ENCODE assay signal across 7 mouse cellular contexts in genomic region chr2:90745740-90746537, GRCm38 (mm10). TPM values are rescaled to one million over a fixed set of nuclear protein-coding genes. Genes with fewer than 3 reads are reported as not detected.
DNase-seq lines count a peak whose midpoint lies in the region; ATAC-seq and TF ChIP-seq lines count a peak whose summit lies in the region.

No protein-coding gene starts in this region.

- peak overlapping the region; percentile 66 for H3K4me2 ChIP-seq in embryonic facial prominence, embryonic 12.5 days (replicated peaks)
- H3K4me2 ChIP-seq in hindbrain, embryonic 14.5 days (replicated peaks) = peak overlapping the region; percentile 90

- peaks cover 52% of the 10 kb centered on the region for H3K79me2 ChIP-seq in macrophage (ENCODE audit: inconsistent target)

- H3K4me1 ChIP-seq in lung, adult 2 months (ENCODE audit: control insufficient read depth, insufficient read depth, low read length) = peaks cover 12% of the 10 kb centered on the region
- H3K4me1 ChIP-seq in embryonic facial prominence, embryonic 12.5 days = peaks cover 18% of the 10 kb centered on the region
- H3K4me1 ChIP-seq in hindbrain, embryonic 14.5 days (replicated peaks; ENCODE audit: control insufficient read depth, insufficient read depth, low read length) = peaks cover 16% of the 10 kb centered on the region

- no peak for TF ChIP-seq CTCF in lung, adult 2 months (IDR thresholded peaks at IDR 0.05; ENCODE audit: insufficient read depth, low read length)

- H3K36me3 ChIP-seq in embryonic facial prominence, embryonic 12.5 days = peaks cover 17% of the 10 kb centered on the region
- H3K36me3 ChIP-seq in hindbrain, embryonic 14.5 days (replicated peaks; ENCODE audit: control insufficient read depth, insufficient read depth) = peaks cover 26% of the 10 kb centered on the region
- H3K36me3 ChIP-seq in macrophage (ENCODE audit: inconsistent target) = peaks cover 2% of the 10 kb centered on the region; the same call in 1 of the 2 replicates

- WGBS in lung, adult 2 months = under 1% methylated on average over 54 of the region's 54 CpGs
- WGBS in embryonic facial prominence, embryonic 12.5 days = under 1% methylated on average over 54 of the region's 54 CpGs
- WGBS in hindbrain, embryonic 14.5 days = under 1% methylated on average over 54 of the region's 54 CpGs
- under 1% methylated on average over 54 of the region's 54 CpGs for whole genome bisulfite sequencing in macrophage (ENCODE audit: missing documents)

- H3K9ac ChIP-seq in embryonic facial prominence, embryonic 12.5 days = peak overlapping the region; percentile 96
- H3K9ac ChIP-seq in hindbrain, embryonic 14.5 days = peak overlapping the region; percentile 96

- no peaks in the 10 kb centered on the region for H3K9me3 ChIP-seq in embryonic facial prominence, embryonic 12.5 days
- no peaks in the 10 kb centered on the region for H3K9me3 ChIP-seq in hindbrain, embryonic 14.5 days (ENCODE audit: control insufficient read depth, low read length)

- TF ChIP-seq POLR2A in lung, adult 2 months (IDR thresholded peaks at IDR 0.05; ENCODE audit: borderline replicate concordance, extremely low read depth, low read depth, low read length) = no peak

- H3K27me3 ChIP-seq in embryonic facial prominence, embryonic 12.5 days = no peaks in the 10 kb centered on the region
- H3K27me3 ChIP-seq in hindbrain, embryonic 14.5 days (ENCODE audit: control insufficient read depth, insufficient read depth, low read length) = no peaks in the 10 kb centered on the region

- H3K4me3 ChIP-seq in lung, adult 2 months (replicated peaks; ENCODE audit: extremely low read depth, low read depth, low read length) = peak overlapping the region; percentile 100
- H3K4me3 ChIP-seq in embryonic facial prominence, embryonic 12.5 days = peak overlapping the region; percentile 91
- peak overlapping the region; percentile 87 for H3K4me3 ChIP-seq in hindbrain, embryonic 14.5 days (replicated peaks; ENCODE audit: low read length)
- H3K4me3 ChIP-seq in macrophage (ENCODE audit: inconsistent target) = peak overlapping the region; percentile 80

- no peak for DNase-seq in lung, adult 2 months
- no peak for DNase-seq in lung, postnatal 25 days (ENCODE audit: low spot score)
- DNase-seq in R1 (ENCODE audit: low read depth, low spot score) = peak; percentile 16
- DNase-seq in hindbrain, embryonic 14.5 days (ENCODE audit: low spot score) = peak; percentile 57
- DNase-seq in thymus, postnatal 14 days = peak; percentile 68

- peak overlapping the region; percentile 98 for H3K27ac ChIP-seq in embryonic facial prominence, embryonic 12.5 days
- H3K27ac ChIP-seq in hindbrain, embryonic 14.5 days = peak overlapping the region; percentile 97
- H3K27ac ChIP-seq in macrophage = peak overlapping the region; percentile 51

- peak; percentile 30 for ATAC-seq in embryonic facial prominence, embryonic 12.5 days (ENCODE audit: insufficient number of reproducible peaks, insufficient read depth, low FRiP score, low TSS enrichment)
- ATAC-seq in hindbrain, embryonic 14.5 days (ENCODE audit: low FRiP score) = no peak; the same call in 1 of the 2 replicates

RNA-seq across cellular contexts. Expression of gene Fnbp4, which starts 0.8 kb away (rescaled TPM):
- 28.4 and 43.3 TPM in 2 replicates for polyA plus RNA-seq in lung, adult 2 months (2012; rRNA removed)
- 158 TPM in 2 replicates for polyA plus RNA-seq in embryonic facial prominence, embryonic 12.5 days (2016; fragmentation: Nextera tagmentation; extraction: Ambion mirVana)
- 87.3 and 90.7 TPM in 2 replicates for polyA plus RNA-seq in hindbrain, embryonic 14.5 days (2014; fragmentation: Nextera tagmentation; extraction: Ambion mirVana)
- 1,000 to 10,000 TPM in 3 of 26 experiments, 100 to 1,000 TPM in 23; 349 to 1,582 (median 842) TPM for total RNA-seq in macrophage (2018; cell fraction: chromatin; rRNA removed)
- 10 to 100 TPM; 17.2 to 61.8 (median 24.0) TPM for total RNA-seq in macrophage (2018; cell fraction: cytosol; rRNA removed)
- total RNA-seq in macrophage (2018; cell fraction: nucleus; rRNA removed) = 1,000 to 10,000 TPM in 1 of 26 experiments, 100 to 1,000 TPM in 25; 300 to 1,177 (median 458) TPM
- 27.7 to 69.8 TPM (median 35.6 TPM) in 3 replicates for polyA plus RNA-seq in macrophage (2018)

RNA-seq across cellular contexts. Expression of gene Agbl2, which starts 36.6 kb away (rescaled TPM):
- polyA plus RNA-seq in lung, adult 2 months (2012; rRNA removed) = 3.5 and 5.0 TPM in 2 replicates
- 0.98 and 1.1 TPM in 2 replicates for polyA plus RNA-seq in embryonic facial prominence, embryonic 12.5 days (2016; fragmentation: Nextera tagmentation; extraction: Ambion mirVana)
- 0.67 and 1.7 TPM in 2 replicates for polyA plus RNA-seq in hindbrain, embryonic 14.5 days (2014; fragmentation: Nextera tagmentation; extraction: Ambion mirVana)
- total RNA-seq in macrophage (2018; cell fraction: chromatin; rRNA removed) = under 1 TPM in 2 of 26 experiments, not detected in 24; 0.16 to 0.47 TPM
- total RNA-seq in macrophage (2018; cell fraction: cytosol; rRNA removed) = not detected
- not detected for total RNA-seq in macrophage (2018; cell fraction: nucleus; rRNA removed)
- polyA plus RNA-seq in macrophage (2018) = not detected in 3 replicates

Comparison
In these comparisons a context has a peak if more than half of its experiments do, and no peak if none do; other contexts are left out.
1. DNase-seq: peak in R1 (single experiment), hindbrain, embryonic 14.5 days (single experiment) and thymus, postnatal 14 days (single experiment); none in lung, adult 2 months (single experiment) and lung, postnatal 25 days (single experiment).
2. Peak in every context shown above with its lines, with median percentiles within 50 percentile points of each other: H3K4me3 ChIP-seq and H3K27ac ChIP-seq.